Mouse (Mus musculus): ENCODE data around the gene Pmm1.

Gene Pmm1

GRCm38 (mm10) chr15:81957598-81957997 is 3.1 kb downstream of the Pmm1 start:
- no peak for DNase-seq (ENCODE audit: low read depth in 2 of 2, low spot score in 2 of 2)

GRCm38 (mm10) chr15:81956457-81956856 is 4.3 kb downstream of the Pmm1 start:
- peak; percentile 60 for DNase-seq (ENCODE audit: low read depth in 2 of 2, low spot score in 2 of 2)

- no peak for DNase-seq (ENCODE audit: low read depth in 2 of 2, low spot score in 2 of 2)
Observed at GRCm38 (mm10) chr15:81955414-81955813, 5.3 kb downstream of the Pmm1 start.

- DNase-seq (ENCODE audit: low read depth in 2 of 2, low spot score in 2 of 2): no peak
Observed at GRCm38 (mm10) chr15:81954716-81955115, 6.0 kb downstream of the Pmm1 start.

GRCm38 (mm10) chr15:81954151-81954583 is 6.6 kb downstream of the Pmm1 start:
- DNase-seq (ENCODE audit: low read depth in 2 of 2, low spot score in 2 of 2): no peak

GRCm38 (mm10) chr15:81952310-81952709 is 8.4 kb downstream of the Pmm1 start:
- no peak for DNase-seq (ENCODE audit: low read depth in 2 of 2, low spot score in 2 of 2)

GRCm38 (mm10) chr15:81951159-81951558 is 9.6 kb downstream of the Pmm1 start:
- DNase-seq (ENCODE audit: low read depth in 2 of 2, low spot score in 2 of 2): no peak

- DNase-seq (ENCODE audit: low read depth in 2 of 2, low spot score in 2 of 2): no peak
Observed at GRCm38 (mm10) chr15:81950716-81951115, 10.0 kb downstream of the Pmm1 start.

GRCm38 (mm10) chr15:81949476-81950131 is 11.1 kb downstream of the Pmm1 start:
- DNase-seq (ENCODE audit: low read depth in 2 of 2, low spot score in 2 of 2): no peak

- no peak for DNase-seq (ENCODE audit: low read depth in 2 of 2, low spot score in 2 of 2)
Observed at GRCm38 (mm10) chr15:81949076-81949475, 11.7 kb downstream of the Pmm1 start.

- no peak for DNase-seq (ENCODE audit: low read depth in 2 of 2, low spot score in 2 of 2)
Observed at GRCm38 (mm10) chr15:81943176-81943749, 17.5 kb downstream of the Pmm1 start.

GRCm38 (mm10) chr15:81941010-81941409 is 19.7 kb downstream of the Pmm1 start:
- no peak for DNase-seq (ENCODE audit: low read depth in 2 of 2, low spot score in 2 of 2)

- DNase-seq (ENCODE audit: low read depth in 2 of 2, low spot score in 2 of 2): no peak
Observed at GRCm38 (mm10) chr15:81940219-81940618, 20.5 kb downstream of the Pmm1 start.

- no peak for DNase-seq (ENCODE audit: low read depth in 2 of 2, low spot score in 2 of 2)
Observed at GRCm38 (mm10) chr15:81939774-81940173, 21.0 kb downstream of the Pmm1 start.

- no peak for DNase-seq (ENCODE audit: low read depth in 2 of 2, low spot score in 2 of 2)
Observed at GRCm38 (mm10) chr15:81939157-81939715, 21.5 kb downstream of the Pmm1 start.

GRCm38 (mm10) chr15:81938246-81938645 is 22.5 kb downstream of the Pmm1 start:
- DNase-seq (ENCODE audit: low read depth in 2 of 2, low spot score in 2 of 2): no peak

- no peak for DNase-seq (ENCODE audit: low read depth in 2 of 2, low spot score in 2 of 2)
Observed at GRCm38 (mm10) chr15:81937098-81937972, 23.4 kb downstream of the Pmm1 start.

GRCm38 (mm10) chr15:81936679-81937078 is 24.1 kb downstream of the Pmm1 start, which contains the start of gene Csdc2:
Gene Csdc2, plus strand, starts transcription at chr15:81936759.
- no peak for DNase-seq (ENCODE audit: low read depth in 2 of 2, low spot score in 2 of 2)

GRCm38 (mm10) chr15:81935869-81936637 is 24.7 kb downstream of the Pmm1 start:
- DNase-seq (ENCODE audit: low read depth in 2 of 2, low spot score in 2 of 2): no peak

GRCm38 (mm10) chr15:81933986-81934385 is 26.7 kb downstream of the Pmm1 start:
- no peak for DNase-seq (ENCODE audit: low read depth in 2 of 2, low spot score in 2 of 2)

- DNase-seq (ENCODE audit: low read depth in 2 of 2, low spot score in 2 of 2): peak in 1 of 2 experiments; percentile 17
Observed at GRCm38 (mm10) chr15:81932951-81933470, 27.7 kb downstream of the Pmm1 start.
